Mouse (Mus musculus): ENCODE measurements around the gene Myt1.
"Not testable (repeated sequence)": the region's sequence is repeated elsewhere in the genome, so short reads cannot be mapped to it uniquely, and the experiment has no call there.

The Myt1 gene

GRCm38 (mm10) chr2:181777715-181778114, 14.6 kb downstream of the Myt1 start:
- no peak for DNase-seq (ENCODE audit: low read depth, low spot score)

GRCm38 (mm10) chr2:181781421-181781820, 18.3 kb downstream of the Myt1 start:
- DNase-seq (ENCODE audit: low read depth, low spot score) = no peak

- DNase-seq (ENCODE audit: low read depth, low spot score) = no peak
Measured at GRCm38 (mm10) chr2:181787852-181788251, 24.7 kb downstream of the Myt1 start.

GRCm38 (mm10) chr2:181789396-181789795, 26.3 kb downstream of the Myt1 start:
- no peak for DNase-seq (ENCODE audit: low read depth, low spot score)

GRCm38 (mm10) chr2:181793186-181793585, 30.1 kb downstream of the Myt1 start:
- not testable (repeated sequence) for DNase-seq (ENCODE audit: low read depth, low spot score)

- DNase-seq (ENCODE audit: low read depth, low spot score) = no peak
Measured at GRCm38 (mm10) chr2:181795641-181796130, 32.6 kb downstream of the Myt1 start.

- no peak for DNase-seq (ENCODE audit: low read depth, low spot score)
Measured at GRCm38 (mm10) chr2:181797672-181798071, 34.5 kb downstream of the Myt1 start.

- DNase-seq (ENCODE audit: low read depth, low spot score) = no peak
Measured at GRCm38 (mm10) chr2:181829032-181829650, 66.0 kb downstream of the Myt1 start.

GRCm38 (mm10) chr2:181832745-181833144, 69.6 kb downstream of the Myt1 start:
- DNase-seq (ENCODE audit: low read depth, low spot score) = no peak

GRCm38 (mm10) chr2:181837372-181838292, 74.5 kb downstream of the Myt1 start, which contains the start of gene Pcmtd2:
Gene Pcmtd2, plus strand, starts transcription at chr2:181837854.
- DNase-seq (ENCODE audit: low read depth, low spot score) = peak; percentile 89

GRCm38 (mm10) chr2:181838293-181838680, 75.2 kb downstream of the Myt1 start:
- no peak for DNase-seq (ENCODE audit: low read depth, low spot score)

GRCm38 (mm10) chr2:181845709-181846394, 82.7 kb downstream of the Myt1 start:
- no peak for DNase-seq (ENCODE audit: low read depth, low spot score)

GRCm38 (mm10) chr2:181863791-181864535, 100.8 kb downstream of the Myt1 start, which contains the start of gene Polr3k:
Gene Polr3k, plus strand, starts transcription at chr2:181864337.
- peak; percentile 98 for DNase-seq (ENCODE audit: low read depth, low spot score)

GRCm38 (mm10) chr2:181864536-181864860, 101.4 kb downstream of the Myt1 start:
- DNase-seq (ENCODE audit: low read depth, low spot score) = no peak

- DNase-seq (ENCODE audit: low read depth, low spot score) = peak; percentile 58
Measured at GRCm38 (mm10) chr2:181866931-181867330, 103.8 kb downstream of the Myt1 start.

GRCm38 (mm10) chr2:181871039-181871438, 107.9 kb downstream of the Myt1 start:
- DNase-seq (ENCODE audit: low read depth, low spot score) = no peak
